Mouse (Mus musculus) layer of hippocampus, adult 18-20 months (tissue): ENCODE measurements around the gene Rhox13. TPM values are rescaled to one million over a fixed set of nuclear protein-coding genes. Genes with fewer than 3 reads are reported as not detected.

Experiments used
- DNase-seq, 2 experiments: peaks; one replicate each; pipeline ENCODE4 v3.0.0; 2022; ENCODE audit warnings: low spot score in 2 of 2
- long read RNA-seq: library from polyadenylated mRNA; stranded (forward); transcript quantifications from one replicate; pipeline ENCODE4 v2.0.0, GENCODE M21; 2021
- total RNA-seq, 2 experiments: library from RNA; stranded (reverse); gene quantifications; 2 replicates each; pipeline ENCODE4 v1.2.3; 2021

The Rhox13 gene
- not detected for total RNA-seq
- long read RNA-seq: 0 reads

DNA sequence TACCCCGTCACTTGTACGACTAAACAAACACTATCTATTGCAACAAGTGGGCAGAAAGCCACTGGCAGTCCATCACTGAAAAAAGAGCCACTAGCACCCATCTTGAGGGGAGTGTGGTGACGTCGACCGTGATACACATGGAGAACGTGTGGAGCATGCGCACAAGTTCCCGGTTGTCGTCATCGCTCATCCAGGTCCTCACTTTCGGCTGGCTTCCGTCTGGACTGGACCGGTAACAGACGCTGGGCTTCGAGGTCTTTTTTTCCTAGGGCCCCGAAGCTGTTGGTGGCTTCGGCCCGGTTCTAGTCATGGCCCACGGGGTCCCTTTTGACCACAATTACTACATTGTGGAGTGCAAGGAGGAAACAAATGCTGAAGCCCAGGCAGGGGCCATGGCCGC lies at the start of gene Rhox13:
Gene Rhox13 (plus strand): TSS at position 238 of the 400 bp plus-strand sequence.
- DNase-seq: no peak

DNA sequence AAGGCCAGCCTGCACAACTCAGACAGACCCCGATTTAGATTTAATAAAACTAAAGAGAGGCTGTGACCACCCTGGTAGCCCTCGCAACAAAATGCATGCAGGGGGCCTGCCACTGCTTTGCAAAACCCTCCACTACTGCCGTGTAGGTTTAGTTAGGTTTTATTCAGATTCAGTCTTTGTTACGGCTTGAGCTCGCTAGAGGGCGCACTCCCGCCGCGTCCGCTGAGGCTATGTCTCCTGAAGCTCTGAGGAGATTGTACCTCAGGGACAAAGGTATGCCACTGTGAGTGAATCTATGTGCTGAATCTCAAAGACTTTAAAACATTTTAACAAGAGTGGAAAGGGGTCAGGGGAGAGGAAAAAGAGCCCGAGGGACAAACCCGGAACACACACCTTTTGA lies 36.8 kb upstream of the Rhox13 start:
- DNase-seq: peak; percentile 2 to 45

DNA sequence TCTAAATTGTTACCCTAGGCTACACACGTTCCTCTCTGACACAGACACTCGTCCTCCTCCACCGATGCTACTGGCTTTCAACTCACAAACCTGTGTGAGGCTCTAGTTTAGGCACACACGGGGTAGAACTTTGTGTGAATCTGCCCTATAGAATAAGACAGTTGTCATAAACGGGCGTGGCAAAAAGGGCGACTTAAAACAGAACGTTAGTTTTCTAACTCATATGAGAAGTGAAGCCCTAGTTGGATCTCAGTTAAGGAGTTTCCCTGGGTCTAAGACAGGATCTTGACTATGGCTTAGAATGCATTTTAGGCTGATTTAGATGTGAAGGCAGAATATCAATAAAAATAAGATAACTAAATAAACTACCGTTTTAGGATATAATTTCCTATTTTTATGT lies 36.0 kb upstream of the Rhox13 start, which contains the start of gene Rhox11:
Gene Rhox11 (minus strand): TSS at position 101 of the 400 bp plus-strand sequence.
- DNase-seq: no peak

DNA sequence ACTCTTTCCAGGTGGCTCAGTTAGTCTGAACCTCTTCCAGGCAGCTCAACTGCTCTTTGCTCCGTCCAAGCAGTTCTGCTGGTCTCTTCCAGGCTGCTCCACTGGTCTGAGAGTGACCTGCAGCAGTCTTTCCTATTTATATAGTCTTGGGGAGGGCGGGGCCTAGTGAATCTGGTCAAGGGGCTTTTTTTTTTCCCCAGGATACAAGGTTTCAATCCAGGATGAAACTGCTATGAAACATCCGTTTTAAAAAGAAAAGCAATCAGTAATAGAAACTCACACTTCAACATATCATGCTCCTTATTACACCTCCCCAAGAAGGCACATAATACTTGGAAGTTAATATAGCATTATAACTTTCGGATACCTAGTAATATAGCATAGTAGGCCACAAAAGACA lies 10.2 kb upstream of the Rhox13 start, which contains the start of gene Rhox12:
Gene Rhox12 (minus strand): TSS at position 101 of the 400 bp plus-strand sequence.
- DNase-seq: no peak

DNA sequence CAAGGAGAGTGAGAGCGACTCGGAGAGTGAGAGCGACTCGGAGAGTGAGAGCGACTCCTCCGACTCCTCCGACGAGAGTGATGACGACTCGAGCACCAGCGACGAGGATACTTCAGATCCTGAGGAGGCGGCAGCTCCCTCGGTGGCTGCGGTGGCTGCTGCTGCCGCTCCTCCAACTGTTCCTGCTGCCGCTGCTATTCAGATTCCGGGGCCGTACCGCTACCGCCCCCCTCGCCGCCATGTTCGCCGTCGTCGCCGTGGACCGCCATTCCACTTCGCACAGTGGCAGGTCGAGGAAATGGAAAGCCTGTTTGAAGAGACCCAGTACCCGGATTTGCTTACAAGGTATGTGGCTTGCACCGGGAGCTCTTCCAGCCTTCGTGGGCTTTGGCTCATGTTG lies 459 bp downstream of the Rhox13 start:
- DNase-seq: no peak

DNA sequence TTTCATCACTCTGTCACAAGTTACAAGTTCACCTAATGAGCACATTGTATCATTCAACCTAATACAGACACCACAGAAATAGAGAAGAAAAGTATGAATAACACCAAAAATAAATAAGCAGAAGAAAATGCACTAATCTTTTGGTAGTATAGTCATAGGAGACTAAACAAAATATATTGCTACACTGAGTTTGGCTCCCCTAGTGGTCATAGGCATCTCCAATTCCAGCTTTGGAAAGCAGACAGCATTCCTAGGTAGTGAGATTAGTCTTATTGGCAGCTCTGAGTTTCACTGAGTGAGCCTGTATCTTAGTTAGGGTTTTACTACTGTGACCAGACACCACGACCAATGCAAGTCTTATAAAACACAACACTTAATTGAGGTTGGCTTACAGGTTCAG lies 38.1 kb downstream of the Rhox13 start:
- no peak for DNase-seq

DNA sequence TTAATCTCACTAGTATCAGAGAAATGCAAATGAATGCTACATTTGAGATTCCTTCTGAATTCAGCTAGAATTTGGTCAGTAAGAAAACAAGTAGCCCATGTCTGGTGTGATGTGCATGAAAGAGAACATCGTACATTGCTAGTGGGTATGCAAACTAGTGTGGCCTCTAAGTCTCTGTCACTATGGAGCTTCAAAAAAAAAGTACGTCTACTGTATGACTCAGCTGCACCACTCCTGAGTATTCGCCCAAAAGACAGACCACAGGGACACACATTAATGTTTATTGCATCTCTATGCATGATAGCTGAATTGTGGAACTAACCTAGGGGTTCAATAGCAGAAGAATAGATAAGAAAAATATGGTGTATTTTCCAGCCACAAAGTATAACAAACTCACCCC lies 44.3 kb downstream of the Rhox13 start:
- no peak for DNase-seq

DNA sequence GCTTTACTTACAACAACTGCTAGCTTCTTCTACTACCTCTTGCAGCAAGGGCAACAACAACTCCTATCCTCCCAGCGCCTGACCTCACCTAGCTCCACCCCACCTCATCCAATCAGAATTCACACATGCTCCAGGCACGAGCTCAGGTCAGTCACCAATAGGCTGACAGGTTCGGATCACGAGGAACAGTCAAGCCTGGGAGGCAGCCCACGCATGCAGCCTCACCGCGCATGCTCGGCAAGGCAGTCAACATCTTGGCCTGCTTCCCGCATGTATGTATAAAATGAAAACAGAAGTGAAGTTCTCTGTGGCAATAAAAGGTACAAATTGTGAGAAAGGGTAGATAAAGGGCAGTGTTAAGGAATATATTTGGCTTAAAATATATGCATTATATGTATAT lies 45.0 kb downstream of the Rhox13 start:
- no peak for DNase-seq

DNA sequence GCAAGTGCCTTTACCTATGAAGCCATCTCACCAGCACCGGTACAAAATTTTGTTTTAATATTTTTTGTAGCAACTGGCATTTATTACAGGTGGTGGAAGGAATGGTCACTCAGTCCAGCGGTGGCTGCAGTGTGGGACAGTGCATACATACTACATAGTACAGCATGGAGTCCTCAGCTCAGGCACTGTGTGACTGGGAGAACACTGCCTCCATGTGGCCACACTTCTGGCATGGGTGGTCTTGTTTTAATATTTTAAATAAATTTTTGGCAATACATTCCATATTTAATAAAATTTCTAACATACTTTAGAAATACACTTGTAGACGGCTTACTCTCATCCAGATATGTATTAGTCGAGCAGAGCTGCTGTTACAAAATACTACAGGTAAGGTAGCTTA lies 45.6 kb downstream of the Rhox13 start:
- no peak for DNase-seq

Other genes starting within 250 kb of the Rhox13 start
- gene Rhox8, start 242.3 kb upstream of the Rhox13 start, total RNA-seq: not detected
- not detected for gene Rhox7b, start 224.0 kb upstream of the Rhox13 start, total RNA-seq
- not detected for gene Rhox9, start 219.4 kb upstream of the Rhox13 start, total RNA-seq
- not detected for gene Btg1-ps1, start 102.4 kb upstream of the Rhox13 start, total RNA-seq
- not detected for gene Btg1-ps2, start 78.1 kb upstream of the Rhox13 start, total RNA-seq
- gene Rhox10, start 54.7 kb upstream of the Rhox13 start, total RNA-seq: not detected
- not detected for gene Rhox11, start 36.1 kb upstream of the Rhox13 start, total RNA-seq
- gene Rhox12, start 10.3 kb upstream of the Rhox13 start, total RNA-seq: not detected
- 10 to 100 TPM; 23.7 to 24.7 TPM for gene Zbtb33, start 68.6 kb downstream of the Rhox13 start, total RNA-seq
- gene Tmem255a, start 131.2 kb downstream of the Rhox13 start, total RNA-seq: 10 to 100 TPM; 29.1 to 40.3 TPM
- not detected for gene Atp1b4, start 195.0 kb downstream of the Rhox13 start, total RNA-seq